Mouse (Mus musculus) bone marrow macrophage, adult 2 months (primary cell): Measurements from ENCODE around the gene Gjb3. TPM values are rescaled to one million over a fixed set of nuclear protein-coding genes. Genes with fewer than 3 reads are reported as not detected.

ENCODE experiments used
- H3K27ac ChIP-seq: 2 replicates; pipeline ENCODE4 v1.5.1; 2012; ENCODE audit warnings: low read depth, low read length; ENCODE audit not compliant: insufficient read depth
- H3K4me1 ChIP-seq: 2 replicates; pipeline ENCODE4 v1.6.1; 2012; ENCODE audit warnings: low read length; ENCODE audit not compliant: control insufficient read depth, insufficient read depth
- H3K4me3 ChIP-seq: 2 replicates; pipeline ENCODE4 v1.5.1; 2012; ENCODE audit warnings: mild to moderate bottlenecking, low read length, moderate library complexity; ENCODE audit not compliant: insufficient read depth
- CTCF ChIP-seq: IDR thresholded peaks from 2 replicates; pipeline ENCODE4 v1.5.1; 2012; ENCODE audit warnings: low read depth, mild to moderate bottlenecking, low read length, moderate library complexity
- POLR2A ChIP-seq: IDR thresholded peaks from 2 replicates; pipeline ENCODE4 v1.6.1; 2012; ENCODE audit warnings: mild to moderate bottlenecking, low read depth, low read length, borderline replicate concordance
- polyA plus RNA-seq: library from polyadenylated mRNA; stranded (reverse); fragments of >200 nt; gene quantifications from 2 replicates; pipeline ENCODE4 v1.2.4, GENCODE M21; 2012; ENCODE audit not compliant: missing spikeins, insufficient read depth, insufficient read length

Gjb3 gene
- polyA plus RNA-seq, 1 experiment = not detected

- TF ChIP-seq CTCF (no peak), POLR2A (no peak)
- no peaks in the 10 kb centered on the region for H3K4me1 ChIP-seq
- H3K27ac ChIP-seq = no peak overlapping the region
- H3K4me3 ChIP-seq = no peak overlapping the region
These were observed 33.8 kb upstream of the Gjb3 start for GRCm38 (mm10) chr4:127364431-127364830.

DNA sequence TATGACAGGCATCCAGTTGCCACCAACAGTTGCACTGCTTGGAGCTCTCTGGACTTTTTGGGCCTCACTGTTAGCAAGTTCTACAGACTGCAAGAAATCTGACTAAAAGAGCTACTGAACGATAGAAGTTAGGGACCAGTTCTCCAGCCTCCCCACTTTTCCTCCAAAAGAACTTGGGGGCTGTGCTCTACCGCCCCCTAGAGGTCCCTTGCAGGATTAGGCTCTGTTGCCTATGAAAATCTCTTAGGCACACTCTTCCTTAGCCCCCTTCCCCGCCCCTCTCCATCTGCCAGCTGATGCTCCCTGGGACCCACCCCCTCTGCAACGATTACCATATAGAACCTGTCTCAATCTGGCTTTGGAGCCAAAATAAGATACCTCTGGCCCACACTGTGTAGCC, 32.7 kb upstream of the Gjb3 start:
- H3K27ac ChIP-seq = no peak overlapping the region

GRCm38 (mm10) chr4:127362520-127362919, 31.9 kb upstream of the Gjb3 start:
- Histone ChIP-seq H3K4me1 (no peaks in the 10 kb centered on the region), H3K27ac (no peak overlapping the region), H3K4me3 (no peak overlapping the region)
- no peak for TF ChIP-seq POLR2A

More for the DNA sequence above, 32.7 kb upstream of the Gjb3 start:
- TF ChIP-seq POLR2A (no peak), CTCF (peak; percentile 28; the same call in 1 of the 2 replicates)
- Histone ChIP-seq H3K4me1 (no peaks in the 10 kb centered on the region), H3K4me3 (no peak overlapping the region)

DNA sequence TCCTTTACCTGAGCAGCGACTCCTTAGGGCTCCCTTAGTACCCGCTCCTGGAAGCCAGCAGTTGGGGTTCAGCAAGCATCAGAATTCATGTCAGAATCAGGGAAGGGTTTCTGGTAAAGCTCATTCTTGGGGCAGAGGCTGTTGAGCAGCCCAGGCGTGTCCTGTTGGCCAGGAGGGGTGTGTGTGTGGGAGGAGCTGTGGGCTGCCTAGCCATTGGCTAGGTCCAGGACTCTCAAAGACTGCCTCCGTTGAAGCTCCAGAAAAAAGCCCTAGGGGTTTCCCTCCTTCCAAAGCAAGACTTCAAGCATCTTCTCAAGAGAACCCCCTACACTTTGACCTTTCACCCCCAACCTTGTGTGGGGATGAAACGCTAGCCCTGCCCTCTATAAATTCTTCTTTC, 27.4 kb upstream of the Gjb3 start, which contains the start of gene Gjb5:
Gene Gjb5, minus strand, starts transcription at position 164 of the 400 bp plus-strand sequence.
- H3K4me3 ChIP-seq = no peak within 1 kb of the TSS
- TF ChIP-seq CTCF = no peak
- no peak for TF ChIP-seq POLR2A
- no peaks in the 10 kb centered on the region for H3K4me1 ChIP-seq
- no peak within 1 kb of the TSS for H3K27ac ChIP-seq

DNA sequence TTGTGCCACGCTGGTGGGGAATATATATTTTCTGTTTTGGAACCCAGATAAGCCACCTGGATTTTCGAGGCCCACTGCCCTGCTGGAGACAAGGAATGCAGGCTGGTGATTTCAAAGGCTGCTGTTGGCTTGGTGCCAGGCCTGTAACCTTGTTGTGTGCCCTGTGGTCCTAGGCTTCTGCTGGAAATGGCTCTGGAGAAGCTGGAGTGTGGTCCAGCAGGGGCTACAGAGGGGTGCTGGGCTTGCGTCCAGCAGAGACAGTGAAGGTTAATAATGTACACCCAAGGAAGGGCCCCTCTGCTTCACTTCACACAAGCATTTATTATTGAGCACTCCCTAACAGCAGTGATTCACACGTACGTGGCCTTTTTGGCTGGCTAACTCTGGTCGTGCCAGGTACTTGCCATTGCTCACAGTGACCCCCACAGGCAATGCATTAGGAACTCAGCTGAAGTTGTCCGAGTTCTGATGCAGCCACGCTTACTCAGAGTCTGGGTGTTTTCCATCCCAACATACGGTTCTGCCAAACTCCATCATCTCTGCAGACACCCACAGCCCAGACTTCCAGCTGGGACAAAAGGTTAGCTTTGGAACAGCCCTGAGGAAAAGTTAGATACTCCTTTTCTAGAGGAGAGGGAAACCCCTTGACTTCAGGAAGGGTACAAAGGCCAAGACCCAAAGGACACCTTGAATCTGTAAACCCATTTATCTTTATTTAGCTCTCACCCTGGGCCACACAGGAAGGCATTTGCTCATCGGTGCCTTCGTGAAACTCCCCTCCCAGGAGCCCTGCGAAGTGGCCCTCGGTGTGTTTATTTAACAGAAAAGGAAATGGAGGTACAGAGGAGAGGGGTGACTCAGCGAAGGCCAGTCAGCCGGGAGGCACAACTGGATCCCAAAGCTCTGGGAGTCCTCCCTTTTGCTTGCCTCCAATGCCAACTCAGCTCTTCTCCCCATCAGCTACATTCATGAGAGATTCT, 24.2 kb upstream of the Gjb3 start:
- H3K4me3 ChIP-seq = no peak overlapping the region
- H3K27ac ChIP-seq = no peak overlapping the region
- H3K4me1 ChIP-seq = no peaks in the 10 kb centered on the region
- TF ChIP-seq CTCF = no peak
- no peak for TF ChIP-seq POLR2A

GRCm38 (mm10) chr4:127353951-127354438, 23.4 kb upstream of the Gjb3 start, which contains the start of gene Gjb4:
Gene Gjb4, minus strand, starts transcription at chr4:127354081.
- H3K4me3 ChIP-seq = no peak within 1 kb of the TSS
- no peak within 1 kb of the TSS for H3K27ac ChIP-seq
- no peaks in the 10 kb centered on the region for H3K4me1 ChIP-seq
- no peak for TF ChIP-seq CTCF
- TF ChIP-seq POLR2A = no peak

DNA sequence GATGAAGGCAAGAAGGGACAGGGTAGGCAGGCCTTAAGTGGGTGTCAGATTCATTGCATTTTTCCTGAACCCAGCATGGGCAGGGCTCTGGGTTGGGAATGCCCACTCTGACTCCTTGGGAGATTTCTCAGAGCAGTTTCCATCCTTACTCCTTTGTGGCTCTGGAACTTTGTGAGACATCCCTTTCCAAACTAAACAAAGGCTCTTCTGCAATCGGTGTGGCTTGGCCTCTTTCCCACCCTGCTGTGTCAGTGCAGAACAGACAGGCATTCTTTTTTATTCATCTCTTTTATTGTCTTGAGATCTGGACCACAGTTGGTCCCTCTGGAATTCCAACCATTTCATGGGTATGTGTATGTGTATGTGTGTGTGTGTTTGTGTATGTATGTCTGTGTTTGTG, 21.9 kb upstream of the Gjb3 start:
- no peak for TF ChIP-seq CTCF
- no peak for TF ChIP-seq POLR2A
- Histone ChIP-seq H3K4me3 (no peak overlapping the region), H3K4me1 (no peaks in the 10 kb centered on the region), H3K27ac (no peak overlapping the region)

DNA sequence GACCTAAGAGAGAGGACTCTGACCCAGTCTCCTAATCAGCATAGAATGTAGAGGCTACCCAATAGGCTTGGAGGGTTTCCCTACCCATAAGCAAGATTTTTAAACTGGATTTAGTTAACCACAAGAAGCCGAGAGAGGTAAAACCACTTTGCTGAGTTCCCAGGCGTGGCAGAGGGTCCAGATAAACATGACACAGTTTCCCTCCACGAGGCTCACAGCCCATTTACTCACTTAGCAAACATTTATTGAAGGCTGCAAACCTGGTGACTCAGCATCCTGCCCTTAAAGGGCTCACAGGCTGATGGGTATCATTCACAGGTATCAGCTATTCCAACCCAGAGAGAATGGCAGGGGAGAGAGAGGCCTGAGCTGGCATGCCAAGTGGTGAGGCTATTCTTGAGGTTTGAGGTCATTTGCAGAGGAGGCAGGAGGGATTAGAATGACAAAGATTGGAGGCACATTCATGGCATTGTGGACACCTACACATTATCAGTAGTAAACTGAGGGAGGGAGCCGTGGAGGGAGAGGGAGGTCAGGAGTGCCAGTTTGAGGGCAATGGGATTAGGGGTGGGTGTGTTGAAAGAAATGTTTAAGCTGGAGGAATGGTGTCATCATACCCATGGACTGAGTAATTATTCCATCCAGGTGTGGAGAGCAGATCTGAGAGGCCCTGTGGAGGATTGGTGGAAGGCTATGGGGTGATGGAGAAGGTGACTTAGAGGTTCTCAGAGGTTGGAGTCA, 19.1 kb upstream of the Gjb3 start:
- no peak for TF ChIP-seq CTCF
- no peak for TF ChIP-seq POLR2A
- Histone ChIP-seq H3K4me3 (no peak overlapping the region), H3K27ac (no peak overlapping the region), H3K4me1 (no peaks in the 10 kb centered on the region)

- H3K4me1 ChIP-seq = no peaks in the 10 kb centered on the region
- no peak overlapping the region for H3K4me3 ChIP-seq
- H3K27ac ChIP-seq = no peak overlapping the region
- no peak for TF ChIP-seq CTCF
- TF ChIP-seq POLR2A = no peak
These were observed 14.4 kb upstream of the Gjb3 start for GRCm38 (mm10) chr4:127345000-127345399.
